Mouse (Mus musculus) heart, embryonic 16.5 days (tissue): ENCODE data around the gene Anxa2. TPM values are rescaled to one million over a fixed set of nuclear protein-coding genes. Genes with fewer than 3 reads are reported as not detected.

Source experiments
- ATAC-seq: fragments of 200-750 bp; cut with Nextera tagmentation; replicated peaks from 2 replicates; pipeline ENCODE4 v1.8.0; 2017; ENCODE audit warnings: moderate number of reproducible peaks; ENCODE audit not compliant: insufficient read depth, low FRiP score; ENCODE audit errors: extremely low read depth
- H3K27ac ChIP-seq: fragments of 300-500 bp; sonication (generic); 2 replicates; pipeline ENCODE4 v1.5.1; 2014; ENCODE audit warnings: mild to moderate bottlenecking, low read length, control low read depth, moderate library complexity
- H3K27me3 ChIP-seq: fragments of 300-500 bp; sonication (generic); 2 replicates; pipeline ENCODE4 v1.6.1; 2014; ENCODE audit warnings: low read length, mixed read lengths; ENCODE audit not compliant: control insufficient read depth, insufficient read depth
- H3K36me3 ChIP-seq: fragments of 300-500 bp; sonication (generic); 2 replicates; pipeline ENCODE4 v1.6.1; 2014; ENCODE audit not compliant: control insufficient read depth, insufficient read depth
- H3K4me1 ChIP-seq: fragments of 300-500 bp; sonication (generic); 2 replicates; pipeline ENCODE4 v1.6.1; 2014; ENCODE audit warnings: low read length, mixed read lengths; ENCODE audit not compliant: control insufficient read depth, insufficient read depth
- H3K4me2 ChIP-seq: fragments of 300-500 bp; sonication (generic); 2 replicates; pipeline ENCODE4 v1.6.1; 2014; ENCODE audit warnings: low read depth, mild to moderate bottlenecking, control low read depth, low read length
- H3K4me3 ChIP-seq: fragments of 300-500 bp; sonication (generic); 2 replicates; pipeline ENCODE4 v1.5.1; 2014; ENCODE audit warnings: mild to moderate bottlenecking, control low read depth, low read length
- H3K9ac ChIP-seq: fragments of 300-500 bp; sonication (generic); 2 replicates; pipeline ENCODE4 v1.6.1; 2014; ENCODE audit warnings: low read length, control low read depth
- H3K9me3 ChIP-seq: fragments of 300-500 bp; sonication (generic); replicated peaks from 2 replicates; pipeline ENCODE4 v1.6.1; 2016; ENCODE audit warnings: low read length; ENCODE audit not compliant: control insufficient read depth
- WGBS: fragments of 180-500 bp; shearing (Covaris S2); extraction: QIAGEN DNeasy Blood & Tissue Kit; methylation state at CpG from one replicate; pipeline ENCODE4 v1.1.7; 2014; 5-methylcytosine and 5-hydroxymethylcytosine counted together
- polyA plus RNA-seq: library from polyadenylated mRNA; unstranded; fragments of >200 nt; fragmentation: Nextera tagmentation; extraction: Ambion mirVana; gene quantifications from 2 replicates; pipeline ENCODE4 v1.2.1, GENCODE M21; 2015

The Anxa2 gene
- 622 and 705 TPM in 2 replicates for polyA plus RNA-seq

- Histone ChIP-seq H3K4me1 (peaks cover 40% of the 10 kb centered on the region), H3K27me3 (no peaks in the 10 kb centered on the region), H3K4me3 (peak within 1 kb of the TSS; percentile 90), H3K9ac (peak within 1 kb of the TSS; percentile 93), H3K36me3 (no peaks in the 10 kb centered on the region), H3K4me2 (peak within 1 kb of the TSS; percentile 71), H3K27ac (peak within 1 kb of the TSS; percentile 98), H3K9me3 (no peaks in the 10 kb centered on the region)
- ATAC-seq, result peak; percentile 94
- WGBS, result 9% methylated on average over 33 of the region's 37 CpGs
These were observed at the start of gene Anxa2 for GRCm38 (mm10) chr9:69453066-69453900. Gene Anxa2 (plus strand): TSS chr9:69453620.

GRCm38 (mm10) chr9:69404671-69405070, 48.7 kb upstream of the Anxa2 start:
- ATAC-seq, result no peak
- no peaks in the 10 kb centered on the region for H3K9me3 ChIP-seq
- H3K27me3 ChIP-seq, result no peaks in the 10 kb centered on the region
- no peak overlapping the region for H3K4me2 ChIP-seq
- H3K4me3 ChIP-seq, result no peak overlapping the region
- H3K4me1 ChIP-seq, result no peaks in the 10 kb centered on the region
- 75% methylated on average over 6 of the region's 6 CpGs for WGBS
- no peak overlapping the region for H3K27ac ChIP-seq
- peaks cover 3% of the 10 kb centered on the region; the same call in 1 of the 2 replicates for H3K36me3 ChIP-seq
- no peak overlapping the region for H3K9ac ChIP-seq

GRCm38 (mm10) chr9:69419476-69419875, 33.9 kb upstream of the Anxa2 start:
- Histone ChIP-seq H3K9ac (no peak overlapping the region), H3K4me3 (no peak overlapping the region), H3K4me1 (no peaks in the 10 kb centered on the region), H3K27me3 (no peaks in the 10 kb centered on the region), H3K4me2 (no peak overlapping the region), H3K9me3 (no peaks in the 10 kb centered on the region), H3K36me3 (peaks cover 26% of the 10 kb centered on the region; the same call in 1 of the 2 replicates), H3K27ac (no peak overlapping the region)
- ATAC-seq, result no peak
- 95% methylated on average over 1 of the region's 1 CpGs for WGBS

GRCm38 (mm10) chr9:69430531-69430930, 22.9 kb upstream of the Anxa2 start:
- WGBS, result 86% methylated on average over 3 of the region's 3 CpGs

GRCm38 (mm10) chr9:69431863-69432555, 21.4 kb upstream of the Anxa2 start:
- Histone ChIP-seq H3K27me3 (no peaks in the 10 kb centered on the region), H3K4me2 (no peak overlapping the region), H3K4me3 (no peak overlapping the region), H3K9ac (no peak overlapping the region), H3K36me3 (peaks cover 20% of the 10 kb centered on the region), H3K27ac (no peak overlapping the region; the same call in 1 of the 2 replicates), H3K4me1 (no peaks in the 10 kb centered on the region), H3K9me3 (no peaks in the 10 kb centered on the region)
- WGBS, result 43% methylated on average over 6 of the region's 6 CpGs
- no peak for ATAC-seq

More at GRCm38 (mm10) chr9:69430531-69430930, 22.9 kb upstream of the Anxa2 start:
- no peak for ATAC-seq
- H3K9ac ChIP-seq, result no peak overlapping the region
- peaks cover 23% of the 10 kb centered on the region for H3K36me3 ChIP-seq
- H3K9me3 ChIP-seq, result no peaks in the 10 kb centered on the region
- no peak overlapping the region for H3K4me3 ChIP-seq
- H3K27ac ChIP-seq, result no peak overlapping the region
- no peak overlapping the region for H3K4me2 ChIP-seq
- no peaks in the 10 kb centered on the region for H3K4me1 ChIP-seq
- no peaks in the 10 kb centered on the region for H3K27me3 ChIP-seq

- no peak overlapping the region for H3K27ac ChIP-seq
- H3K27me3 ChIP-seq, result no peaks in the 10 kb centered on the region
- no peak overlapping the region for H3K4me2 ChIP-seq
- H3K36me3 ChIP-seq, result peaks cover 7% of the 10 kb centered on the region; the same call in 1 of the 2 replicates
- no peak for ATAC-seq
- H3K9me3 ChIP-seq, result no peaks in the 10 kb centered on the region
- H3K4me1 ChIP-seq, result peaks cover 2% of the 10 kb centered on the region; the same call in 1 of the 2 replicates
- 80% methylated on average over 10 of the region's 10 CpGs for WGBS
- H3K4me3 ChIP-seq, result no peak overlapping the region
- no peak overlapping the region for H3K9ac ChIP-seq
These were observed 18.2 kb upstream of the Anxa2 start for GRCm38 (mm10) chr9:69435194-69435593.

- Histone ChIP-seq H3K36me3 (peaks cover 2% of the 10 kb centered on the region; the same call in 1 of the 2 replicates), H3K27me3 (no peaks in the 10 kb centered on the region), H3K4me1 (peaks cover 2% of the 10 kb centered on the region; the same call in 1 of the 2 replicates), H3K4me3 (no peak overlapping the region), H3K27ac (no peak overlapping the region), H3K9ac (no peak overlapping the region), H3K4me2 (no peak overlapping the region), H3K9me3 (no peaks in the 10 kb centered on the region)
- no peak for ATAC-seq
These were observed 17.8 kb upstream of the Anxa2 start for GRCm38 (mm10) chr9:69435662-69436061.

GRCm38 (mm10) chr9:69439805-69440357, 13.5 kb upstream of the Anxa2 start:
- Histone ChIP-seq H3K27ac (peak overlapping the region; percentile 27), H3K9ac (peak overlapping the region; percentile 25; the same call in 1 of the 2 replicates), H3K4me3 (no peak overlapping the region), H3K27me3 (no peaks in the 10 kb centered on the region), H3K4me2 (no peak overlapping the region), H3K36me3 (no peaks in the 10 kb centered on the region), H3K9me3 (no peaks in the 10 kb centered on the region), H3K4me1 (peaks cover 9% of the 10 kb centered on the region)
- no peak for ATAC-seq
- 30% methylated on average over 7 of the region's 7 CpGs for WGBS
